Mouse (Mus musculus): ENCODE measurements at regions not wholly inside any gene's neighbourhood (a gene's known extent, or its start where the extent isn't known, plus 50 kb on each side); places are given as distances from the start of the nearest gene placed in this dataset.

- TF ChIP-seq EP300 (IDR thresholded peaks at IDR 0.05; ENCODE audit: insufficient read depth, low read depth, low read length) (no peak), POLR2A (IDR thresholded peaks at IDR 0.05; ENCODE audit: insufficient read depth, low read depth, low read length) (no peak), CTCF (IDR thresholded peaks at IDR 0.05) (no peak)
- Histone ChIP-seq H3K4me3 (no peak overlapping the region), H3K4me1 (ENCODE audit: control insufficient read depth, insufficient read depth, low read length) (no peaks in the 10 kb centered on the region), H3K79me2 (replicated peaks; ENCODE audit: control insufficient read depth, insufficient read depth, low read length) (no peaks in the 10 kb centered on the region), H3K27ac (no peak overlapping the region), H3K9ac (ENCODE audit: low read depth, low read length) (no peak overlapping the region), H3K36me3 (ENCODE audit: control insufficient read depth, insufficient read depth, low read length) (no peaks in the 10 kb centered on the region), H3K27me3 (ENCODE audit: control insufficient read depth, insufficient read depth, low read length) (no peaks in the 10 kb centered on the region)
- intact Hi-C loops (cut with DNase I) = no loop called here
- no peak for DNase-seq
- 67% methylated on average over 6 of the region's 6 CpGs for WGBS
These were observed 74.2 kb downstream of the Mbl2 start for GRCm38 (mm10) chr19:30306919-30307318.

DNA sequence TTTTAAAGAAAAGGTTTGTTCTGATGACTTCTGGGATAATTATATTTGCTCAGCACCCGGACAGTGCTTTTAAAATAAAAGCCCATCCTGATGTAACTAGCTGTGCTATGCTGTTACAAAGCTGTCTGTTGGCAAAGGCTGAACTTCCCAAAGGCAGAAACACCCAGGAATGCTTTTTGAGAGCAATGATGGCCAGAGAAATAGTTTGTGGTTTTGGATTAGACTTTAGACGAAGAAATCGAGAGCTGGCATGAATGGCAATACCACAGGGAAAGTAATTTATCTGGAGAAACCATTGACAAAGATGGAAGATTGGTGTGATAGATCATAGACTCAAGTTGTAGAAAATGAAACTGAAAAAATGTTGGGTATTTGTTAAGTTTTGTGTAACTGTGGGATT lies 84.6 kb downstream of the Mbl2 start:
- no peaks in the 10 kb centered on the region for H3K4me1 ChIP-seq (ENCODE audit: control insufficient read depth, insufficient read depth, low read length)
- H3K9ac ChIP-seq (ENCODE audit: low read depth, low read length) = no peak overlapping the region
- WGBS = 84% methylated on average over 3 of the region's 3 CpGs
- intact Hi-C loops (cut with DNase I) = no loop called here
- H3K36me3 ChIP-seq (ENCODE audit: control insufficient read depth, insufficient read depth, low read length) = no peaks in the 10 kb centered on the region
- TF ChIP-seq EP300 (IDR thresholded peaks at IDR 0.05; ENCODE audit: insufficient read depth, low read depth, low read length) (no peak), CTCF (IDR thresholded peaks at IDR 0.05) (no peak), POLR2A (IDR thresholded peaks at IDR 0.05; ENCODE audit: insufficient read depth, low read depth, low read length) (no peak)
- no peak overlapping the region for H3K27ac ChIP-seq
- no peaks in the 10 kb centered on the region for H3K27me3 ChIP-seq (ENCODE audit: control insufficient read depth, insufficient read depth, low read length)
- H3K4me3 ChIP-seq = no peak overlapping the region
- DNase-seq = no peak
- H3K79me2 ChIP-seq (replicated peaks; ENCODE audit: control insufficient read depth, insufficient read depth, low read length) = no peaks in the 10 kb centered on the region

- no peak for DNase-seq
- Histone ChIP-seq H3K4me1 (ENCODE audit: control insufficient read depth, insufficient read depth, low read length) (no peaks in the 10 kb centered on the region), H3K27me3 (ENCODE audit: control insufficient read depth, insufficient read depth, low read length) (no peaks in the 10 kb centered on the region), H3K27ac (no peak overlapping the region), H3K4me3 (no peak overlapping the region), H3K79me2 (replicated peaks; ENCODE audit: control insufficient read depth, insufficient read depth, low read length) (no peaks in the 10 kb centered on the region), H3K36me3 (ENCODE audit: control insufficient read depth, insufficient read depth, low read length) (no peaks in the 10 kb centered on the region), H3K9ac (ENCODE audit: low read depth, low read length) (no peak overlapping the region)
- TF ChIP-seq CTCF (IDR thresholded peaks at IDR 0.05) (no peak), POLR2A (IDR thresholded peaks at IDR 0.05; ENCODE audit: insufficient read depth, low read depth, low read length) (no peak), EP300 (IDR thresholded peaks at IDR 0.05; ENCODE audit: insufficient read depth, low read depth, low read length) (no peak)
- intact Hi-C loops (cut with DNase I) = no loop called here
These were observed 95.0 kb downstream of the Mbl2 start for GRCm38 (mm10) chr19:30327693-30328092.

DNA sequence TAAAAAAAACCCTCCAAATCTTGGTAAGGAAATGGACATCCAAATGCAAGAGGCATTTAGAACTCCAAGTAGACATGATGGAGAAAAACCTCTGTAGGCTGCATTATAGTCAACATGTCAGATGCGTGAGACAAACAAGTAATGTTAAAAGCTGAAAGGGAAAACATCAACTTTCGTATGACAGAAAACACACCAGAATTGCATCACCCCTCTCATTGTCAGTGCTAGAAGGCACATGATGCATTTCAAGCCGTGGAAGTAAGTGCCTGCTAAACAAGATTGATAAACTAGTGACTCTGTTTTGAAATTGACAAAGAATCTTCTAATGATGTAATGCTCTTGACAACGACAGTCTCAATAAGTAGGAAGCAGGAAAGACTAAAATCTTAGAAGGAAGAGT lies 96.1 kb downstream of the Mbl2 start:
- Histone ChIP-seq H3K27ac (no peak overlapping the region), H3K27me3 (ENCODE audit: control insufficient read depth, insufficient read depth, low read length) (no peaks in the 10 kb centered on the region), H3K4me3 (no peak overlapping the region), H3K36me3 (ENCODE audit: control insufficient read depth, insufficient read depth, low read length) (no peaks in the 10 kb centered on the region), H3K79me2 (replicated peaks; ENCODE audit: control insufficient read depth, insufficient read depth, low read length) (no peaks in the 10 kb centered on the region), H3K4me1 (ENCODE audit: control insufficient read depth, insufficient read depth, low read length) (no peaks in the 10 kb centered on the region), H3K9ac (ENCODE audit: low read depth, low read length) (no peak overlapping the region)
- intact Hi-C loops (cut with DNase I) = no loop called here
- TF ChIP-seq POLR2A (IDR thresholded peaks at IDR 0.05; ENCODE audit: insufficient read depth, low read depth, low read length) (no peak), CTCF (IDR thresholded peaks at IDR 0.05) (no peak), EP300 (IDR thresholded peaks at IDR 0.05; ENCODE audit: insufficient read depth, low read depth, low read length) (no peak)
- WGBS = 66% methylated on average over 4 of the region's 4 CpGs
- DNase-seq = no peak

GRCm38 (mm10) chr19:30330792-30331191 lies 98.0 kb downstream of the Mbl2 start:
- H3K9ac ChIP-seq (ENCODE audit: low read depth, low read length) = no peak overlapping the region
- intact Hi-C loops (cut with DNase I) = no loop called here
- WGBS = 73% methylated on average over 7 of the region's 7 CpGs
- no peak for TF ChIP-seq POLR2A (IDR thresholded peaks at IDR 0.05; ENCODE audit: insufficient read depth, low read depth, low read length)
- no peak for TF ChIP-seq EP300 (IDR thresholded peaks at IDR 0.05; ENCODE audit: insufficient read depth, low read depth, low read length)
- TF ChIP-seq CTCF (IDR thresholded peaks at IDR 0.05) = no peak
- no peak overlapping the region for H3K27ac ChIP-seq
- no peaks in the 10 kb centered on the region for H3K36me3 ChIP-seq (ENCODE audit: control insufficient read depth, insufficient read depth, low read length)
- no peaks in the 10 kb centered on the region for H3K79me2 ChIP-seq (replicated peaks; ENCODE audit: control insufficient read depth, insufficient read depth, low read length)
- DNase-seq = no peak
- no peaks in the 10 kb centered on the region for H3K27me3 ChIP-seq (ENCODE audit: control insufficient read depth, insufficient read depth, low read length)
- no peaks in the 10 kb centered on the region for H3K4me1 ChIP-seq (ENCODE audit: control insufficient read depth, insufficient read depth, low read length)
- H3K4me3 ChIP-seq = no peak overlapping the region

- TF ChIP-seq EP300 (IDR thresholded peaks at IDR 0.05; ENCODE audit: insufficient read depth, low read depth, low read length) (no peak), POLR2A (IDR thresholded peaks at IDR 0.05; ENCODE audit: insufficient read depth, low read depth, low read length) (no peak), CTCF (IDR thresholded peaks at IDR 0.05) (no peak)
- intact Hi-C loops (cut with DNase I) = no loop called here
- no peak overlapping the region for H3K27ac ChIP-seq
These were observed 99.1 kb downstream of the Mbl2 start for GRCm38 (mm10) chr19:30331850-30332249.

More at GRCm38 (mm10) chr19:30331850-30332249, 99.1 kb downstream of the Mbl2 start:
- Histone ChIP-seq H3K79me2 (replicated peaks; ENCODE audit: control insufficient read depth, insufficient read depth, low read length) (no peaks in the 10 kb centered on the region), H3K4me3 (no peak overlapping the region), H3K4me1 (ENCODE audit: control insufficient read depth, insufficient read depth, low read length) (no peaks in the 10 kb centered on the region), H3K36me3 (ENCODE audit: control insufficient read depth, insufficient read depth, low read length) (no peaks in the 10 kb centered on the region), H3K9ac (ENCODE audit: low read depth, low read length) (no peak overlapping the region), H3K27me3 (ENCODE audit: control insufficient read depth, insufficient read depth, low read length) (no peaks in the 10 kb centered on the region)
- no peak for DNase-seq
- WGBS = 76% methylated on average over 1 of the region's 1 CpGs
